ENCODE assay signal across 8 mouse cellular contexts in genomic region chr4:59549977-59550560, GRCm38 (mm10). TPM values are rescaled to one million over a fixed set of nuclear protein-coding genes. Genes with fewer than 3 reads are reported as not detected.
DNase-seq lines count a peak whose midpoint lies in the region; ATAC-seq and TF ChIP-seq lines count a peak whose summit lies in the region.

No protein-coding gene starts in this region.

- H3K9me3 ChIP-seq in forebrain, embryonic 15.5 days = no peaks in the 10 kb centered on the region
- H3K9me3 ChIP-seq in liver, postnatal 0 days (ENCODE audit: low read length) = no peaks in the 10 kb centered on the region

- H3K4me2 ChIP-seq in forebrain, embryonic 15.5 days (replicated peaks) = peak overlapping the region; percentile 97
- peak overlapping the region; percentile 97 for H3K4me2 ChIP-seq in liver, postnatal 0 days (ENCODE audit: low read depth, low read length)

- peak overlapping the region; percentile 84 for H3K9ac ChIP-seq in forebrain, embryonic 15.5 days (replicated peaks)
- H3K9ac ChIP-seq in liver, postnatal 0 days (replicated peaks) = peak overlapping the region; percentile 99

- intact Hi-C loops in left cerebral cortex, postnatal 14 days (cut with DNase I) = loop anchor here (5.0 to 10.0 kb wide), 2 partner anchors 188 to 365 kb away; partner anchors contain the start of gene Ugcg

- H3K4me3 ChIP-seq in forebrain, embryonic 15.5 days = peak overlapping the region; percentile 90
- peak overlapping the region; percentile 97 for H3K4me3 ChIP-seq in liver, postnatal 0 days (ENCODE audit: low read depth, low read length)

- H3K27ac ChIP-seq in forebrain, embryonic 15.5 days (replicated peaks) = no peak overlapping the region
- peak overlapping the region; percentile 100 for H3K27ac ChIP-seq in liver, postnatal 0 days (ENCODE audit: low read depth)

- no peaks in the 10 kb centered on the region for H3K36me3 ChIP-seq in forebrain, embryonic 15.5 days
- no peaks in the 10 kb centered on the region for H3K36me3 ChIP-seq in liver, postnatal 0 days (replicated peaks; ENCODE audit: insufficient read depth, low read length)

- TF ChIP-seq EP300 in liver, postnatal 0 days (IDR thresholded peaks at IDR 0.05; ENCODE audit: low read depth) = no peak

- ATAC-seq in forebrain, embryonic 15.5 days (replicated peaks) = no peak
- ATAC-seq in liver, postnatal 0 days = no peak

- H3K4me1 ChIP-seq in forebrain, embryonic 15.5 days = peaks cover 9% of the 10 kb centered on the region
- peaks cover 21% of the 10 kb centered on the region for H3K4me1 ChIP-seq in liver, postnatal 0 days (ENCODE audit: insufficient read depth)

- WGBS in forebrain, embryonic 15.5 days = 15% methylated on average over 11 of the region's 11 CpGs
- 7% methylated on average over 11 of the region's 11 CpGs for WGBS in liver, postnatal 0 days (ENCODE audit: insufficient replicate concordance)

- DNase-seq in gastrocnemius, adult 18-20 months (ENCODE audit: low spot score) = peak; percentile 3
- DNase-seq in gastrocnemius, postnatal 10 days = no peak
- peak; percentile 57 for DNase-seq in 416B (ENCODE audit: low read depth)
- DNase-seq in liver, postnatal 0 days = no peak
- no peak for DNase-seq in Muller cell, postnatal 12 days (ENCODE audit: inconsistent ontology term)
- no peak for DNase-seq in adrenal gland, postnatal 14 days
- no peak for DNase-seq in left cerebral cortex, postnatal 14 days (ENCODE audit: low spot score in 2 of 2)

- H3K27me3 ChIP-seq in forebrain, embryonic 15.5 days = 0 out of 2 replicates have a peak, but pooled peaks cover 4% of the 10 kb centered on the region
- H3K27me3 ChIP-seq in liver, postnatal 0 days (ENCODE audit: insufficient read depth, low read length) = no peaks in the 10 kb centered on the region

- TF ChIP-seq CTCF in liver, postnatal 0 days (IDR thresholded peaks at IDR 0.05; ENCODE audit: low read depth) = no peak

RNA-seq across cellular contexts. Expression of gene Ptbp3, which starts 0.9 kb away (rescaled TPM):
- total RNA-seq in gastrocnemius, adult 18-20 months (2021) = 1 to 10 TPM; 6.6 to 9.0 TPM
- 10 to 100 TPM; 27.9 to 31.7 TPM for total RNA-seq in gastrocnemius, postnatal 10 days (2021)
- polyA plus RNA-seq in forebrain, embryonic 15.5 days (2015; fragmentation: Nextera tagmentation; extraction: Ambion mirVana) = 19.3 and 19.5 TPM in 2 replicates
- 35.6 and 36.3 TPM in 2 replicates for polyA plus RNA-seq in liver, postnatal 0 days (2015; fragmentation: Nextera tagmentation; extraction: Ambion mirVana)
- total RNA-seq in adrenal gland, postnatal 14 days (2021) = 121 and 137 TPM in 2 replicates
- 10 to 100 TPM; 24.9 to 29.7 TPM for total RNA-seq in left cerebral cortex, postnatal 14 days (2021)

RNA-seq across cellular contexts. Expression of gene Hsdl2, which starts 31.3 kb away (rescaled TPM):
- total RNA-seq in gastrocnemius, adult 18-20 months (2021) = 10 to 100 TPM; 55.7 to 62.5 TPM
- total RNA-seq in gastrocnemius, postnatal 10 days (2021) = 10 to 100 TPM; 48.3 to 51.6 TPM
- 20.7 and 22.2 TPM in 2 replicates for polyA plus RNA-seq in forebrain, embryonic 15.5 days (2015; fragmentation: Nextera tagmentation; extraction: Ambion mirVana)
- 58.9 and 61.6 TPM in 2 replicates for polyA plus RNA-seq in liver, postnatal 0 days (2015; fragmentation: Nextera tagmentation; extraction: Ambion mirVana)
- total RNA-seq in adrenal gland, postnatal 14 days (2021) = 135 and 145 TPM in 2 replicates
- 10 to 100 TPM; 22.8 to 24.6 TPM for total RNA-seq in left cerebral cortex, postnatal 14 days (2021)

Comparison
In these comparisons a context has a peak if more than half of its experiments do, and no peak if none do; other contexts are left out.
1. DNase-seq: peak in gastrocnemius, adult 18-20 months (single experiment) and 416B (single experiment); none in gastrocnemius, postnatal 10 days (single experiment), liver, postnatal 0 days (single experiment), Muller cell, postnatal 12 days (single experiment), adrenal gland, postnatal 14 days (single experiment) and left cerebral cortex, postnatal 14 days (0 of 2).